ENCODE assay signal across 8 mouse cellular contexts in genomic region chr14:27351051-27351475, GRCm38 (mm10).
DNase-seq lines count a peak whose midpoint lies in the region; ATAC-seq lines count a peak whose summit lies in the region.

No protein-coding gene starts in this region.

- H3K36me3 ChIP-seq in liver, embryonic 11.5 days (ENCODE audit: control insufficient read depth, insufficient read depth, low read length): no peaks in the 10 kb centered on the region

- H3K9me3 ChIP-seq in liver, embryonic 11.5 days (ENCODE audit: control insufficient read depth, low read length): no peaks in the 10 kb centered on the region

- intact Hi-C loops in heart, postnatal 10 days (cut with DNase I): no loop called here
- intact Hi-C loops in left cerebral cortex, postnatal 36 days (cut with DNase I): no loop called here

- peak overlapping the region; percentile 34 for H3K4me2 ChIP-seq in liver, embryonic 11.5 days

- ATAC-seq in liver, embryonic 11.5 days (replicated peaks; ENCODE audit: low FRiP score): peak; percentile 53

- H3K27ac ChIP-seq in liver, embryonic 11.5 days (ENCODE audit: low read depth, low read length): peak overlapping the region; percentile 71; the same call in 1 of the 2 replicates

- WGBS in liver, embryonic 11.5 days: 37% methylated on average over 5 of the region's 5 CpGs

- DNase-seq in 416B (ENCODE audit: low read depth) (peak; percentile 31), adipocyte (ENCODE audit: low spot score) (peak; percentile 20)
- DNase-seq in heart, postnatal 10 days: peak; percentile 55 to 57
- no peak for DNase-seq in liver, embryonic 11.5 days (ENCODE audit: low spot score)
- peak; percentile 31 for DNase-seq in yolk sac, embryonic 10.5 days (ENCODE audit: low spot score)
- DNase-seq in cerebellum, postnatal 25 days: no peak
- no peak for DNase-seq in left cerebral cortex, postnatal 36 days (ENCODE audit: low spot score in 2 of 2)
- DNase-seq in spleen, adult 12 weeks (ENCODE audit: low spot score): no peak

- no peak overlapping the region for H3K4me3 ChIP-seq in liver, embryonic 11.5 days (ENCODE audit: low read depth, low read length)

- H3K9ac ChIP-seq in liver, embryonic 11.5 days (ENCODE audit: low read depth, low read length): no peak overlapping the region

- no peaks in the 10 kb centered on the region for H3K27me3 ChIP-seq in liver, embryonic 11.5 days (replicated peaks; ENCODE audit: control insufficient read depth, insufficient read depth, low read length)

- H3K4me1 ChIP-seq in liver, embryonic 11.5 days (replicated peaks; ENCODE audit: control insufficient read depth, insufficient read depth, low read length): peaks cover 31% of the 10 kb centered on the region

Comparison
In these comparisons a context has a peak if more than half of its experiments do, and no peak if none do; other contexts are left out.
1. DNase-seq: peak in 416B (single experiment), adipocyte (single experiment), heart, postnatal 10 days (2 of 2) and yolk sac, embryonic 10.5 days (single experiment); none in liver, embryonic 11.5 days (single experiment), cerebellum, postnatal 25 days (0 of 2), left cerebral cortex, postnatal 36 days (0 of 2) and spleen, adult 12 weeks (single experiment).